Mouse (Mus musculus) hindbrain, embryonic 11.5 days (tissue): ENCODE measurements around the gene Pnpla2. TPM values are rescaled to one million over a fixed set of nuclear protein-coding genes. Genes with fewer than 3 reads are reported as not detected.

ENCODE experiments used
- ATAC-seq: fragments of 200-750 bp; cut with Nextera tagmentation; 2 replicates; pipeline ENCODE4 v1.8.0; 2017; ENCODE audit warnings: mild to moderate bottlenecking, moderate TSS enrichment, moderate library complexity; ENCODE audit not compliant: low FRiP score
- DNase-seq: peaks from one replicate; pipeline ENCODE4 v3.0.0-alpha.2; 2015; ENCODE audit warnings: low spot score
- H3K27ac ChIP-seq: fragments of 300-500 bp; sonication (generic); 2 replicates; pipeline ENCODE4 v1.5.1; 2014; ENCODE audit warnings: mild to moderate bottlenecking, low read depth, low read length
- H3K27me3 ChIP-seq: fragments of 300-500 bp; sonication (generic); 2 replicates; pipeline ENCODE4 v1.6.1; 2014; ENCODE audit warnings: mild to moderate bottlenecking, low read length, moderate library complexity, mixed read lengths; ENCODE audit not compliant: control insufficient read depth, insufficient read depth
- H3K36me3 ChIP-seq: fragments of 300-500 bp; sonication (generic); 2 replicates; pipeline ENCODE4 v1.6.1; 2014; ENCODE audit warnings: mild to moderate bottlenecking, low read length, moderate library complexity, mixed read lengths; ENCODE audit not compliant: control insufficient read depth, insufficient read depth
- H3K4me1 ChIP-seq: fragments of 300-500 bp; sonication (generic); replicated peaks from 2 replicates; pipeline ENCODE4 v1.6.1; 2014; ENCODE audit warnings: low read length, mixed read lengths; ENCODE audit not compliant: control insufficient read depth, insufficient read depth
- H3K4me2 ChIP-seq: fragments of 300-500 bp; sonication (generic); replicated peaks from 2 replicates; pipeline ENCODE4 v1.6.1; 2014; ENCODE audit warnings: mild to moderate bottlenecking, low read depth, low read length
- H3K4me3 ChIP-seq: fragments of 300-500 bp; sonication (generic); 2 replicates; pipeline ENCODE4 v1.5.1; 2014; ENCODE audit warnings: low read depth, low read length
- H3K9ac ChIP-seq: fragments of 300-500 bp; sonication (generic); 2 replicates; pipeline ENCODE4 v1.6.1; 2014; ENCODE audit warnings: low read depth, low read length
- H3K9me3 ChIP-seq: fragments of 300-500 bp; sonication (generic); 2 replicates; pipeline ENCODE4 v1.6.1; 2016; ENCODE audit warnings: low read length; ENCODE audit not compliant: control insufficient read depth
- WGBS: fragments of 180-500 bp; shearing (Covaris S2); extraction: QIAGEN DNeasy Blood & Tissue Kit; methylation state at CpG from one replicate; pipeline ENCODE4 v1.1.7; 2014; 5-methylcytosine and 5-hydroxymethylcytosine counted together
- polyA plus RNA-seq: library from polyadenylated mRNA; unstranded; fragments of >200 nt; fragmentation: Nextera tagmentation; extraction: Ambion mirVana; gene quantifications from 2 replicates; pipeline ENCODE4 v1.2.1, GENCODE M21; 2014

The Pnpla2 gene
- polyA plus RNA-seq, 1 experiment from 2014 or later = 14.2 TPM

DNA sequence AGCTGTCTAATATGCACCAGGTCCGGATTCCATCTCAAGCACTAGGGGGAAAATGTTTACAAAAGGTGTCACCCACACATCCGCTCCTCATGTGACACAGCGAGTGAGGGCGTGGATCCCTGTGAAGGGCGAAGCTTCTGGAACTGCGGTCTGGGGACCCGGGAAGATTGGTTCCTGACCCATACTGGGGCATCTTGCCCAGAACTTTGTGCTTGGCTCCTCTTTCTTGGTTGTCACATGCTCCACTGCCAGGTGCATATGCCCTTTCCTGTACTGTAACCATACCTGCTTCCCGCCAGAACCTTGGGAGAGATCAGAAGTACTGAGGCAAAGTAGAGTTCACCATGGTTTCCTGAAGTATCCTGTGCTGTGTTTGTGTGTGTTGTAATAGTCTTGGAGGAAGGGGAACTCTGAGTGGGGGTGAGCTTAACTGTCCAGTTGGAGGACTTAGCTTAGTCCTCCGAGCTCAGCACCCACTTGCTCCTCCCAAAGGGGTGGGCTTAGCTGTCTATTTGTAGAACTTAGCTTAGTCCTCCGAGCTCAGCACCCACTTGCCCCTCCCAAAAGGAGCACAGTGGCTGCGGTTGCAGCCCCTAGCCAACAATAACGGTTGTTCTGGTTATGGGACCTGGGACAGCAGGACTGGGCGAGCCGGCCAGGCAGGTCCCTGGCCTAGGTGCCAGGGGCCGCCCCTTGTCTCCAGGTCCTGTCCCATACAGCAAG lies 5.6 kb downstream of the Pnpla2 start, which contains the start of gene Cracr2b:
Cracr2b (plus strand) TSS at position 704 of the 723 bp plus-strand sequence.
- DNase-seq (no peak), ATAC-seq (no peak)
- 73% methylated on average over 15 of the region's 15 CpGs for WGBS
- Histone ChIP-seq H3K27me3 (peaks cover 63% of the 10 kb centered on the region), H3K4me2 (peak within 1 kb of the TSS; percentile 53), H3K36me3 (no peaks in the 10 kb centered on the region), H3K4me1 (peaks cover 3% of the 10 kb centered on the region; the same call in 1 of the 2 replicates), H3K27ac (no peak within 1 kb of the TSS), H3K9me3 (no peaks in the 10 kb centered on the region), H3K4me3 (peak within 1 kb of the TSS; percentile 32), H3K9ac (peak within 1 kb of the TSS; percentile 34; the same call in 1 of the 2 replicates)

DNA sequence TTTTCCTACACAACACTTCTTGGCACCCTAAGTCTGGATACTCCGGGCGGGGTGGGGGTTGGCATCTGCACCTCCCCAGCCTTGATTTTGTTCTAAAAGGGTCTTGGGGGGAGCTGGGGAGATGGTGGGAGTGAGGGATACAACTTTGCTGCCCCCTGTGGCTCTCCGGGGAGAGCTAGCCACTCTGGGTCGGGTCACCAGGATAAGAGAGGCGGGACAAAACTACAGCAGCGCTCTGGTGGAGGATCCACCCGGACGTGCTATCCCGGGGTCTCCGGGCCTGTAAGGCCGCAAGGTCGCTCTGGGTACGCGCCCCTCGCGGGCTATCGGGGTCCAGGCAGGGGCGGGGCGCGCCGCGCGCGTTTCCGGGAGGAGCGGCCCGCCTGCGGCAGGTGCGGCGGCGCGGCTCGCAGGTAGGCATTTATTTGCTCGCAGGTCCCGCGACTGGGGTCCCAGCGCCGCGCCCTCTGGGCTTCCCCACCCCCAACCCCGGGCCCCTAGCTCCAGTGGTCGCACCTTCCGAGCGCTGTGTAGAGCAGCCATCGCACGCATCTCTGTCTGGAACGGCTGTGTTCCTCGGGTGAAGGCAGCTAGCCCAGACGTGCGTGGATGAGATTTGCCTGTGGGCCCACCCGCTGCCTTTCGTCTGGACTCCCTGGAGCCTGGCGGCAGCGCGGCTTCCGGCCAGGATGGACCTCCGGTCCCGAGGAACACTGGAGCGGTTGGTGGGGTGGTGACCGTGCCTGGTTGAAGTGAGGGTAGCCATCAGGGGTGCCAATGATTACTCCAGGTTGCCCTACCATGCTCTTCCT lies 6.7 kb downstream of the Pnpla2 start:
- no peak for ATAC-seq
- peak overlapping the region; percentile 32 for H3K4me3 ChIP-seq
- H3K4me2 ChIP-seq = peak overlapping the region; percentile 53
- H3K4me1 ChIP-seq = 0 out of 2 replicates have a peak, but pooled peaks cover 3% of the 10 kb centered on the region
- 3% methylated on average over 58 of the region's 59 CpGs for WGBS
- no peak for DNase-seq
- no peak overlapping the region for H3K27ac ChIP-seq
- no peaks in the 10 kb centered on the region for H3K9me3 ChIP-seq
- peaks cover 74% of the 10 kb centered on the region for H3K27me3 ChIP-seq
- H3K9ac ChIP-seq = peak overlapping the region; percentile 34; the same call in 1 of the 2 replicates
- no peaks in the 10 kb centered on the region for H3K36me3 ChIP-seq

DNA sequence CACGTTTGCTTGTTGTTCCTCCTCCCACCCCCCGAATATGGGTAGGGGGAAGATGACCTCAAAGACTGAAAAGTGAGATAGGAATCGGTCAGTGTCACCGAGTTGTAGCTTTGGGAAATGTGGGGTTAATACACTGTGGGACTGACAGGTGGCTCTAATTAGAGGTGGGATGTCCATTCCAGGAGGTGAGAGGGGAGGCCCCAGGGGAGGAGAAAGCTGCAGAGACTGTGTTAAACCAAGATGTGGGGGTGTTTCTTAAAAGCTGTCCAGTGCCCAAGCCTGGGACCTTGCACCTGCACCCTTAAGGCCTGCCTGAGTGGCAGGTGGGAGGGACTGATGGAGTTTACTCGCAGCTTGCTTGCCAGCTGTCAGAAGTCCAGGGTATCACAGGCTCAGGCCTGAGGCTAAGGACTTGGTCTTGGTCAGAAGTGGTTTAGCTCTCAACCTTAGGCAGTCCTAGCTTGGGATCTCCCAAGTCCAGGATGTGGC lies 7.4 kb downstream of the Pnpla2 start:
- H3K4me3 ChIP-seq = no peak overlapping the region
- H3K27ac ChIP-seq = no peak overlapping the region
- peak overlapping the region; percentile 53 for H3K4me2 ChIP-seq
- ATAC-seq (no peak), DNase-seq (no peak)
- no peak overlapping the region for H3K9ac ChIP-seq
- WGBS = 12% methylated on average over 5 of the region's 5 CpGs
- no peaks in the 10 kb centered on the region for H3K36me3 ChIP-seq
- no peaks in the 10 kb centered on the region for H3K9me3 ChIP-seq
- H3K27me3 ChIP-seq = peaks cover 77% of the 10 kb centered on the region
- 0 out of 2 replicates have a peak, but pooled peaks cover 3% of the 10 kb centered on the region for H3K4me1 ChIP-seq

DNA sequence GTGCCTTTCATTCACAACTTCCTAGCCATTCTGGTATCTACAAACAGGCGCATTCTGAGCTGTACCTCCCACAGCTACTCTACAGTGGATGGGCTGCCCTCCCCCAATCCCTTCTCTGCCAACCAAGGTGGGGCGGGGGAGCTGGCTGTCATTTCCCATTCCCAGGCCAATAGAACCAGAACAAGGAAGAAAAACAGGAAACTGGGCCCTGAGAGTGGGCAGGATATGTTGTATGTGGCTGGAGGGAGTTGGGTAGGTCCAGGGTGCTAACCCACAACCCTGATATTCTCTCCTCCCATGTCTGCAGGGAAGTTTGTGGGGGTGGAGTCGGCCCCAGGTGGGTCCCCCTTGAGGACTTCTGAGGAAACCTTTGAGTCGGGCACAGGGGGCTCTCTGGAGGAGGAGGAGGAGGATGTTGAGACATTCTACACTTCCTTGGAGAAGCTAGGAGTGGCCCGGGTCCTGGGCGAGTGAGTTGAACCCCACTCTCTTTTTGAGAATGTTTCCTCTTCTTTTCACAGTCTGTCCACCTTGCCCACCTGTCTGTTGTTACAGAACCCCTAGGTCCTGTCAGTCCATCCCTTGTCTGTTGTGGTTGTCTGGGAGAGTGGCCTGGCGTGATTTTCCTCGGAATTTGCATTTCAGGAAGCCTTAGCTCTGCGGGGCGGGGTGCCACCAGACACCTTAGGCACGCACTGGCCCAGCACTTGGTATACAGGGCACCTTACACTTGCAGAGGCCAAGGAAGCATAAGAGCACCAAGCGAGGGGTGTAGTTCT lies 9.0 kb downstream of the Pnpla2 start:
- peaks cover 77% of the 10 kb centered on the region for H3K27me3 ChIP-seq
- peaks cover 5% of the 10 kb centered on the region for H3K4me1 ChIP-seq

DNA sequence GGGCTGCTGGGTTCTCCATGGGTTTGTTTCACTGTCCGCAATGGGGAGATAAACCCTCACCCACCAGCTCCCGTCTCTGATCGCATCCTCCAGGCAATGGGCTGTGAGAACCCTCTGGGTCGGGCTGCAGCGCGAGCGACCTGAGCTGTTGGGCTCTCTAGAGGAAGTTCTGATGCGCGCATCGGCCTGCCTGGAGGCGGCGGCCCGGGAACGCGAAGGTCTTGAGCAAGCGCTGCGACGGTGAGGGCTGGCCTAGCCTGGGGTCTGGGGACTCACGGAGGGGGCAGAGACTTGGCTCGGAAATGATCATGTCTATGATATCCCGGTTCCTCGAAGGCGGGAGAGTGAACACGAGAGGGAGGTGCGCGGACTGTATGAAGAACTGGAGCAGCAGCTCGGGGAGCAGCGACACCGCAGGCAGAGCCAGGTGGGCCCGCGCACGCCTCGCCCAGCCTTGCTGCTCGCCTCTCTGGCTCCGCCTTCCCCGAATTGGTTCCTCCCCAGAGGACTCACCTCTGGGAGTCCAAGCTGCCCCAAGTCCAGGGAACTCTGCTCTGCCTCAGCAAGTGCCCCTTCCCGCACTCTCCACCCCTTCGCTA lies 9.7 kb downstream of the Pnpla2 start:
- Histone ChIP-seq H3K27ac (no peak overlapping the region), H3K9ac (no peak overlapping the region), H3K4me2 (0 out of 2 replicates have a peak overlapping the region, but pooled peaks have one; percentile 9), H3K36me3 (no peaks in the 10 kb centered on the region), H3K4me3 (no peak overlapping the region), H3K27me3 (peaks cover 72% of the 10 kb centered on the region), H3K9me3 (no peaks in the 10 kb centered on the region), H3K4me1 (peaks cover 10% of the 10 kb centered on the region)
- WGBS = 3% methylated on average over 37 of the region's 38 CpGs
- ATAC-seq (no peak), DNase-seq (no peak)

More for the DNA sequence above, 9.0 kb downstream of the Pnpla2 start:
- Histone ChIP-seq H3K9me3 (no peaks in the 10 kb centered on the region), H3K36me3 (no peaks in the 10 kb centered on the region), H3K27ac (no peak overlapping the region), H3K4me3 (no peak overlapping the region), H3K9ac (no peak overlapping the region), H3K4me2 (no peak overlapping the region)
- no peak for ATAC-seq
- no peak for DNase-seq
- 20% methylated on average over 12 of the region's 12 CpGs for WGBS

DNA sequence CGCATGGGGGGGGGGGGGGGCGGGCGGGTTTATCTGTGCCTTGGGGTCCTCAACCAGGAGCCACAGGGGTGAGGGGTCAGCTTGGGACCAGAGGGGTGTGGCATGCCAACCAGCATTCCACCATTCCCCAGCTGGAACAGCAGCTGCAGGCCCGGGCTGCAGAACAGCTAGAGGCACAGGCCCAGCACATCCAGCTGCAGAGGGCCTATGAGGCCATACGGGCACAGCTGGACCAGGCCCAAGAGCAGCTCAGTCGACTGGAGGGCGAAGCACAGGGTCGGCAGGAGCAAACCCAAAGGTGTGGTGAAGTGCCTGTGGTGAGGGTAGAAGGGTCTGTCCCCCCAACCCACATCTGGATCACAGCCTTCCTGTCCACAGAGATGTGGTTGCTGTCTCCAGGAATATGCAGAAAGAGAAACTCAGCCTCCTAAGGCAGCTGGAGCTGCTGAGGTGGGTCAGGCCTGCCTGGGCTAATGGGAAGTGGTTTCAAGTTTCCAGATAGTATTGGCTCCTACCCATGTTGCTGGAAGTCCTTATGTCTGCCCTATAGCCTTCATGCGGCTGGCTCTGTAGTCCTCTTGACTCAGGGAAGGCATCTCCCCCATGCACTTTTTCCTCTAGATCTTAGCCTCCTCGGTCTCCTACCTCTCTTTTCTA lies 10.5 kb downstream of the Pnpla2 start:
- ATAC-seq (no peak), DNase-seq (no peak)
- Histone ChIP-seq H3K4me1 (peaks cover 11% of the 10 kb centered on the region), H3K4me2 (no peak overlapping the region), H3K27me3 (peaks cover 64% of the 10 kb centered on the region), H3K27ac (no peak overlapping the region), H3K9me3 (no peaks in the 10 kb centered on the region), H3K36me3 (0 out of 2 replicates have a peak, but pooled peaks cover 4% of the 10 kb centered on the region), H3K9ac (no peak overlapping the region), H3K4me3 (no peak overlapping the region)
- 46% methylated on average over 7 of the region's 10 CpGs for WGBS

DNA sequence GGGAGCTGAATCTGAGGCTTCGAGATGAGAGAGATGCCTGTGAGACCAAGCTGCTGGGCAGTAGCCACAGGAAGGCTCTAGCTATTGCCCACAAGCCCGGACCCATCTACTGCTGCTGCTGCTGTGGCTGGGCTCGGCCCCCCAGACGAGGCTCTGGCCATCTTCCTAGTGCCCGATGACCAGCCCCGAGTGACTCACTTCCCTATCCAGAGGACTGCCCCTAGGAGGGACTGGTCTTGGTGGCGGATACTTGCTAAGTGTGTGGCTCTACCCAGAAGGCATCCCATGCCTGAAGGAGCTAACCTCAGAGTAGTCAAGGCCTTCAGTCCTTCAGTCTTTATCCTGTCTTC lies 11.0 kb downstream of the Pnpla2 start:
- 78% methylated on average over 7 of the region's 7 CpGs for WGBS
- Histone ChIP-seq H3K27ac (no peak overlapping the region), H3K27me3 (peaks cover 59% of the 10 kb centered on the region), H3K9ac (no peak overlapping the region), H3K4me3 (no peak overlapping the region), H3K4me1 (peaks cover 11% of the 10 kb centered on the region), H3K9me3 (no peaks in the 10 kb centered on the region), H3K4me2 (no peak overlapping the region), H3K36me3 (0 out of 2 replicates have a peak, but pooled peaks cover 4% of the 10 kb centered on the region)
- DNase-seq (no peak), ATAC-seq (no peak)
